Mouse (Mus musculus): ENCODE results near the gene Gm49373. TPM values are rescaled to one million over a fixed set of nuclear protein-coding genes. Genes with fewer than 3 reads are reported as not detected.

The Gm49373 gene
- polyA plus RNA-seq (2017; shearing (Covaris generic)) = 0.44 TPM

GRCm38 (mm10) chr9:21073044-21073840, at the start of gene Gm49373, which contains the start of gene Fdx1l:
Gm49373 (minus strand) TSS chr9:21073096.
Fdx1l (minus strand) TSS chr9:21073614.

GRCm38 (mm10) chr9:21091707-21092320, 18.9 kb upstream of the Gm49373 start, which contains the start of the genes Gm38431 and Raver1:
Gm38431 (minus strand) TSS chr9:21091997.
Raver1 (minus strand) TSS chr9:21092008.

GRCm38 (mm10) chr9:21067006-21067684, 5.8 kb downstream of the Gm49373 start, which contains the start of gene Zglp1:
Zglp1 (minus strand) TSS chr9:21067093.

GRCm38 (mm10) chr9:21031896-21032351, 41.0 kb downstream of the Gm49373 start, which contains the start of gene Icam5:
Icam5 (plus strand) TSS chr9:21032073.

GRCm38 (mm10) chr9:21029291-21030054, 43.4 kb downstream of the Gm49373 start, which contains the start of gene Icam4:
Icam4 (plus strand) TSS chr9:21029373.

GRCm38 (mm10) chr9:21015571-21016130, 57.2 kb downstream of the Gm49373 start, which contains the start of gene Icam1:
Icam1 (plus strand) TSS chr9:21015985.

Other genes starting within 250 kb of the Gm49373 start
- 25.8 TPM for gene A230050P20Rik, start 204.5 kb downstream of the Gm49373 start, polyA plus RNA-seq (2017; shearing (Covaris generic))
- 5.3 TPM for gene Angptl6, start 193.4 kb downstream of the Gm49373 start, polyA plus RNA-seq (2017; shearing (Covaris generic))
- 106 TPM for gene Ppan, start 184.9 kb downstream of the Gm49373 start, polyA plus RNA-seq (2017; shearing (Covaris generic))
- gene Eif3g, start 174.5 kb downstream of the Gm49373 start, polyA plus RNA-seq (2017; shearing (Covaris generic)) = 303 TPM
- 75.5 TPM for gene Dnmt1, start 113.2 kb downstream of the Gm49373 start, polyA plus RNA-seq (2017; shearing (Covaris generic))
- gene S1pr2, start 96.3 kb downstream of the Gm49373 start, polyA plus RNA-seq (2017; shearing (Covaris generic)) = 2.3 TPM
- gene Mrpl4, start 70.4 kb downstream of the Gm49373 start, polyA plus RNA-seq (2017; shearing (Covaris generic)) = 96.9 TPM
- 31.7 TPM for gene Icam1, start 57.1 kb downstream of the Gm49373 start, polyA plus RNA-seq (2017; shearing (Covaris generic))
- 0.56 TPM for gene Icam4, start 43.7 kb downstream of the Gm49373 start, polyA plus RNA-seq (2017; shearing (Covaris generic))
- not detected for gene Icam5, start 41.0 kb downstream of the Gm49373 start, polyA plus RNA-seq (2017; shearing (Covaris generic))
- gene Zglp1, start 6.0 kb downstream of the Gm49373 start, polyA plus RNA-seq (2017; shearing (Covaris generic)) = not detected
- gene Fdx1l, start 518 bp upstream of the Gm49373 start, polyA plus RNA-seq (2017; shearing (Covaris generic)) = 35.4 TPM
- gene Gm38431, start 18.9 kb upstream of the Gm49373 start, polyA plus RNA-seq (2017; shearing (Covaris generic)) = 2.2 TPM
- gene Raver1, start 18.9 kb upstream of the Gm49373 start, polyA plus RNA-seq (2017; shearing (Covaris generic)) = 64.1 TPM
- gene Tyk2, start 58.1 kb upstream of the Gm49373 start, polyA plus RNA-seq (2017; shearing (Covaris generic)) = 47.8 TPM
- gene Cdc37, start 76.9 kb upstream of the Gm49373 start, polyA plus RNA-seq (2017; shearing (Covaris generic)) = 278 TPM
- gene Pde4a, start 92.6 kb upstream of the Gm49373 start, polyA plus RNA-seq (2017; shearing (Covaris generic)) = 0.35 TPM
- 31.0 TPM for gene Keap1, start 166.3 kb upstream of the Gm49373 start, polyA plus RNA-seq (2017; shearing (Covaris generic))
- not detected for gene S1pr5, start 175.3 kb upstream of the Gm49373 start, polyA plus RNA-seq (2017; shearing (Covaris generic))
- gene Atg4d, start 192.2 kb upstream of the Gm49373 start, polyA plus RNA-seq (2017; shearing (Covaris generic)) = 59.5 TPM
- gene Kri1, start 214.9 kb upstream of the Gm49373 start, polyA plus RNA-seq (2017; shearing (Covaris generic)) = 36.7 TPM
- gene Cdkn2d, start 218.3 kb upstream of the Gm49373 start, polyA plus RNA-seq (2017; shearing (Covaris generic)) = 77.2 TPM
- gene Ap1m2, start 239.2 kb upstream of the Gm49373 start, polyA plus RNA-seq (2017; shearing (Covaris generic)) = 5.0 TPM
- 509 TPM for gene Slc44a2, start 247.6 kb upstream of the Gm49373 start, polyA plus RNA-seq (2017; shearing (Covaris generic))

Measured in naive thymus-derived CD4-positive, alpha-beta T cell, adult 5 months (primary cell).